Mouse (Mus musculus) urinary bladder, postnatal 14 days (tissue): ENCODE results near the gene Zfyve16.

ENCODE experiments used
- DNase-seq: peaks from one replicate; pipeline ENCODE4 v3.0.0; 2021; ENCODE audit warnings: low spot score

Zfyve16 gene

DNA sequence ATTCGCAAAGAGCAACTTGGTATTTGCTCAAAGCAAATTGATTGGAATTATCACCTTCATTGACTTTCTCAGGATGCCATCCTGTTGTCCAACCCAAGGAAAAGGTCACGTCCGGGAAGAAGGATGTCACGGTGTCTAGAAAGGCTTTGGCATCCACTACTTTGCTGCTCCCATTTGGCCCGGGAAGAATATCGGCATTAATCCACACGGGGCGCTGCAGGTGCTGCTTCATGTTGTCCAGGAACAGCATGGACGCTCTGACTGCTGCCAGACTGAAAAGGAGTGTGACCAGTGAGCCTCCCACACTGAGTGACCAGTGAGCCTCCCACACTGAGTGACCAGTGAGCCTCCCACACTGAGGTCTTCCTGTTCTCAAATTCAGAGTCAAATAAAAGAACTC lies 62.8 kb downstream of the Zfyve16 start:
- DNase-seq = no peak

DNA sequence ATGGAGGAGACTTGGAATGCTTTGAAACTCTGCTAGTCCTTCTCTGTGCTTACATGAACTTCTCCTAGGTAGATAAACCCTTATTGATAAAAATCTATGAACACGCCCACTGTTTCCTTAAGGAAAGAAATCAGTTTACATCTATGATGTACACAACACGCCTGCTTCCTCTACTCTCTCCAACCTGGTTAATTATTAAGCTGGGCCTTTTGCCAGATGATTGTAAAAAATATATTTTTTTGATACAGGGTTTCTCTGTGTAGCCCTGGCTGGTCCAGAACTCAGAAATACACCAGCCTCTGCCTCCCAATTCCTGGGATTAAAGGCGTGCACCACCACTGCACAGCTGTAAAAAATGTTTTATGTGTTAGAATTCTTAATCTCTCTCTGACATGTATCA lies 66.0 kb downstream of the Zfyve16 start:
- no peak for DNase-seq

DNA sequence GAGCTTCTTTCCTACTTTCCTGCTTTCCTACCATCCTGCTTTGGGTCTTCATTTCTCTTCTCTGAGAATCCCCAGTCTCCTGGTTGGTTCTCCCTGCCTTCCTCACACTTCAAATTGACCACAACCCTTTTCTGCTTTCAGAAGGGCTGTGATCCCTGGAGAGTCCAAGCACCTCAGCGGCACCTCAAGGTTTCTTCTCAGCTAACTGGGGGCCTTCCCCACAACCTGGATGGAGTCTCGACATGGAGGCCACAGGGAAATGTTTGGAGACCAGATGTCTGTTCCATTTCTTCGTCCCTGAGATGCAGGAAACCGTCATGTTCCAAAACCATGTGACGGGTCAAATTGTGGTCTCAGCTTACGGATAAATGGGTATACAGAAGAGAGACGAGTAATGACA lies 83.8 kb downstream of the Zfyve16 start:
- DNase-seq = no peak

DNA sequence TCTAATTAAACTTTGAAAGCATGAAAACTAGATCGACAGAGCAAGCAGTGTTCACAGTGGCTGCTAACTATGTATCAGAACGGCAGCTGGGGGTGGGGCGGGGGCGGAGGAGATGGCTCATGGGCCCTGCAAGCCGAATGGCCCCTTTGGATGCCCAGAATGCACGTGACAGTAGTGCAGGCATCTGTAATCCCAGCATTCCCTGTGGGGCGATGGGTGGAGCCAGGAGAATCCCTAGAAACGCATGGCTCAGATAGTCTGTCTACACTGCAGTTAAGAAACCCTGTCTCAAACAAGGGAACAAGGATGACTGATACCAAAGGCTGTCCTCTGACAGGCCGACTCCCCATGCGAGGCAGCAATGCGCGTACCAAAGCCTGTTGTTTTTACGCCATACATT lies 90.4 kb downstream of the Zfyve16 start:
- DNase-seq = no peak

DNA sequence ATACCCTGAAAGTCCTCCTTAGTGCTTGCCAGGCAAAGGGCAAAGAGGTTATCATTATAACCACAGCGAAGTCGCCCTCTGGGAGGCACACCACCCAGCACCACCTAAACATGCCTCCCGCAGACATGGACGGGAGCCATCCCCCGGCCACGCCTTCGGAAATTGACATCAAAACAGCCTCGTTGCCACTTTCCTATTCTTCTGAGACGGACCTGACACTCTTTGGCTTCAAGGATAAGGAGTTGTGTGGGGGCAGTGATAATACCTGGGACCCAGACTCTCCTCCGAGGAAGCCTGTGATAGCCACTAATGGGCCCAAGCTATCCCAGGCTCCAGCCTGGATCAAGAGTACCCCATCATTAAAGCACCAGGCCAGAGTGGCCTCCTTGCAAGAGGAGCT lies 92.0 kb downstream of the Zfyve16 start:
- DNase-seq = no peak
